Comparison of ENCODE assay signal across 9 mouse cellular contexts in the genomic region with DNA sequence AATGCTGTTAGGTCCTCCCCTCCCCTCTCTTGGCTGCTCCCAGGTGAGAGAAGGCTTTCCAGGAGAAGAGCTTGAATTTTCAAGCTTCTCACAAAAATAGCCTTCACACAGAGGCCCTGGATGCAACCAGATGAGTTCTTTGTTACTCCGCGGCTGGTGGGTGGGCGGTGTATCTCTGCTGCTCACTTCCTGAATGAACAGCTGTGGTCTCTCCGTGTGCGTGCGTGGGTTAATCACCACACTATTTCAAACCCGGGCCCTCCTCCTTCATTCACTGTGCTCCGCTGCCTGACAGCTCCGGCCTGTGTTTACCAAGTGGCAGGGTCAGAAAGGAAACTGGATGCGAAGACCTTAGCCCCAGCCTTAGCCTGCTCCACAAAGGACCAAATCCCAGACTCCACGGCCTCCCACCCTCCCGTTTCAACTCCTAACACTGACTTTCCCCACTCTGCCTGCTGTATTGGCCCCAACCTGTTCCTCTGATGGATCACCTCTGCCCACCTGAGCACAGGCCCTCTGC. TPM values are rescaled to one million over a fixed set of nuclear protein-coding genes. Genes with fewer than 3 reads are reported as not detected.
A peak's percentile ranks its signal among the peaks of the same experiment; 100 is the strongest.
DNase-seq lines count a peak whose midpoint lies in the region; ATAC-seq and TF ChIP-seq lines count a peak whose summit lies in the region.
"Had no signal": no experiment of that assay in that cellular context is flagged by ENCODE, and none has a peak within 500 bp of the region (broad histone marks: within the 10 kb centered on the region; RNA-seq: fewer than 3 reads in every experiment).

No protein-coding gene starts in this region.

- peak; percentile 70 for DNase-seq in left cerebral cortex, adult 11 months (ENCODE audit: low spot score)
- no peak for DNase-seq in left cerebral cortex, postnatal 4 days
- DNase-seq in layer of hippocampus, adult 2 months (ENCODE audit: low spot score in 2 of 2) = peak; percentile 77 to 78
- DNase-seq in right cerebral cortex, postnatal 25 days = peak; percentile 64
- DNase-seq in cerebellum, adult 18-20 months = no peak
- no peak for DNase-seq in adrenal gland, postnatal 10 days
- no peak for DNase-seq in urinary bladder, adult 18-20 months (ENCODE audit: low spot score in 2 of 2)

- intact Hi-C loops in left cerebral cortex, postnatal 4 days (cut with DNase I) = no loop called here

- no peak overlapping the region for H3K4me3 ChIP-seq in layer of hippocampus, adult 2 months
- H3K4me3 ChIP-seq: heart, embryonic 15.5 days had no signal

- peak overlapping the region; percentile 59 for H3K27ac ChIP-seq in layer of hippocampus, adult 2 months
- H3K27ac ChIP-seq: heart, embryonic 15.5 days had no signal

- peak; percentile 54 for ATAC-seq in common myeloid progenitor, adult 5-6 weeks (replicated peaks; ENCODE audit: low read depth, poor library complexity, severe bottlenecking)

- no peak for TF ChIP-seq CTCF in layer of hippocampus, adult 2 months (conservative IDR thresholded peaks at IDR 0.05)

RNA-seq across cellular contexts. Expression of gene Csdc2, which starts 3.5 kb away (rescaled TPM):
- total RNA-seq in left cerebral cortex, postnatal 4 days (2021) = 100 to 1,000 TPM; 191 to 201 TPM
- not detected in 2 replicates for total RNA-seq in common myeloid progenitor, adult 5-6 weeks (2017)
- total RNA-seq in layer of hippocampus, adult 2 months (2021) = 10 to 100 TPM; 75.2 to 81.8 TPM
- 10 to 100 TPM; 16.9 to 27.9 TPM for total RNA-seq in adrenal gland, postnatal 10 days (2021)

RNA-seq across cellular contexts. Expression of gene Polr3h, which starts 7.0 kb away (rescaled TPM):
- 10 to 100 TPM; 45.7 to 48.1 TPM for total RNA-seq in left cerebral cortex, postnatal 4 days (2021)
- total RNA-seq in common myeloid progenitor, adult 5-6 weeks (2017) = 52.6 and 64.6 TPM in 2 replicates
- total RNA-seq in layer of hippocampus, adult 2 months (2021) = 10 to 100 TPM; 44.8 to 51.4 TPM
- 10 to 100 TPM; 15.5 to 19.1 TPM for total RNA-seq in adrenal gland, postnatal 10 days (2021)

RNA-seq across cellular contexts. Expression of gene Pmm1, which starts 27.7 kb away (rescaled TPM):
- 100 to 1,000 TPM; 138 to 140 TPM for total RNA-seq in left cerebral cortex, postnatal 4 days (2021)
- total RNA-seq in common myeloid progenitor, adult 5-6 weeks (2017) = 15.1 and 17.1 TPM in 2 replicates
- 100 to 1,000 TPM; 214 to 224 TPM for total RNA-seq in layer of hippocampus, adult 2 months (2021)
- total RNA-seq in adrenal gland, postnatal 10 days (2021) = 10 to 100 TPM; 81.4 to 94.8 TPM

RNA-seq across cellular contexts. Expression of gene 1700029P11Rik, which starts 47.3 kb away (rescaled TPM):
- not detected for total RNA-seq in left cerebral cortex, postnatal 4 days (2021)
- total RNA-seq in common myeloid progenitor, adult 5-6 weeks (2017) = not detected in 2 replicates
- not detected for total RNA-seq in layer of hippocampus, adult 2 months (2021)
- not detected for total RNA-seq in adrenal gland, postnatal 10 days (2021)

RNA-seq across cellular contexts. Expression of gene Xrcc6, which starts 54.6 kb away (rescaled TPM):
- total RNA-seq in left cerebral cortex, postnatal 4 days (2021) = 10 to 100 TPM; 28.3 to 28.7 TPM
- 409 and 444 TPM in 2 replicates for total RNA-seq in common myeloid progenitor, adult 5-6 weeks (2017)
- 10 to 100 TPM; 20.6 to 26.3 TPM for total RNA-seq in layer of hippocampus, adult 2 months (2021)
- total RNA-seq in adrenal gland, postnatal 10 days (2021) = 100 to 1,000 TPM; 122 to 139 TPM

Comparison
In these comparisons a context has a peak if more than half of its experiments do, and no peak if none do; other contexts are left out.
1. DNase-seq: peak in left cerebral cortex, adult 11 months (single experiment), layer of hippocampus, adult 2 months (2 of 2) and right cerebral cortex, postnatal 25 days (single experiment); none in left cerebral cortex, postnatal 4 days (single experiment), cerebellum, adult 18-20 months (0 of 2), adrenal gland, postnatal 10 days (single experiment) and urinary bladder, adult 18-20 months (0 of 2).
2. RNA of gene Csdc2, which starts 3.5 kb away (total RNA-seq): 191 to 201 TPM in left cerebral cortex, postnatal 4 days, 75.2 to 81.8 TPM in layer of hippocampus, adult 2 months and 16.9 to 27.9 TPM in adrenal gland, postnatal 10 days; not detected in common myeloid progenitor, adult 5-6 weeks; every median in the first group is over 10 times any median in the second.